Mouse (Mus musculus) kidney, adult 11 months (tissue): ENCODE results near the gene Endou.
A peak's percentile ranks its signal among the peaks of the same experiment; 100 is the strongest.

ENCODE experiments used
- DNase-seq: peaks from one replicate; pipeline ENCODE4 v3.0.0; 2022

Endou gene

GRCm38 (mm10) chr15:97726310-97726709 lies 4.8 kb downstream of the Endou start:
- DNase-seq, result no peak

DNA sequence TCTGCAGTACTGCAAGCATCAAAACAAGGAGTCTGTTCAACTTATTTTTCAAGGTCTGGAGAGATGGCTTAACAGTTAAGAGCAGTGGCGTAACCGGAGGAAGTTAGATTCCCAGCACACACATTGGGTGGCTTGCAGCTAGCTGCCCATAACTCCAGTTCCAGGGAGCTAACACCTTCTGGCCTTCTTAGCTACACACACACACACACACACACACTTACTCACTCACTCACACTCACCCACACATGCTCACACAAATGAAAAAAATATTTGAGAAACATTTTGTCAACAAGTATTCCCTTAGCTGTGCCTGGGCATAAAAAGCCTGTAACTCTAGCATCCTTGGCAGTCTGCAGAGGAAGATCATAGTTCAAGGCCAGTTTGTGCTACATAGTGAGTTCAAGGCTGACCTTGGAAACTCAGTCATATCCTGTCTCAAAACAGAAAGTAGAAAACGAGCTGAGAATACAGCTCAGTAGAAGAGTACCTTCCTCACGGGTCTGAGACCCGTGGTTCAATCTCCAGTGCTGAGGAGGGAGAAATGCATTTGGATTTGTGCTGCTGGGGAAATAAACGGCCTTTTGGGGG lies 5.8 kb downstream of the Endou start:
- DNase-seq, result no peak

- DNase-seq, result no peak
Measured at GRCm38 (mm10) chr15:97724346-97725197, 6.6 kb downstream of the Endou start.

DNA sequence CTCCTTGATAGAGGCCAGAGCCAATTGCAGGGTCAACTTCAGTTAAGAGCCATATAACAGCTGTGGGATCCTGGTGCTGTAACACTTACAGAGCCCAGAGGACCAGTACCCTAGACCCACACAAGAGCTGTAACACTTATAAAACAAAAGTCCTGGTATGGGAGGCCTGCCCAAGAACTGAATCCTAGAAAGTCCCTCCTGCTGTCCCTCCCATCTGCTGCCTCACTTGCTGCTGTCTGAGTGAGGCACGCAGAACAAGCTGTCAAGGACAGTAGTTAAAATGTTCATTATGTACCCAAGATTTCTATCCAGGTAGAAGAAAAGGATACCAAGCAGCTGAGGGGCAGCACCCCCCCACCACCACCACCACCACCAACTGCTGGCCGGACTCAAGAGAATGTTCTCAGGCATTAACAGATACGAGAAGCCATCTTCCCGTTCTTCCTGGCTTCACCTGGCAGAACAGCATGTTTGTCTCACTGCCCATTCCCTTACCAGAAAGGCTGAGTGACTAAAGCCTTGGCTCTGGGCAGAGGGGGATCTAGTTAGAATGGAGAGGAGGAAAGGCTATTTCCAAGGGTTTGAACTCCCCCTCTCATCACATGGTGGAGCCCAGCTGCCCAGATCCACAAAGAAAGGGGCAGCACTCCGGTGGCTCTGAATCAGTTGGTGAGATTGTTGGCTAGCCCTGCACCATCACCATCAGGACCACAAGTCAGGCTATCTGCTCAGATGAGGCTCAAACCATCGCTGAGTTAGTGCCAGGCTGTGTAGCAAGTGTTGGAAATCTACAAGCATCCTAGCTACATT lies 7.4 kb downstream of the Endou start:
- DNase-seq, result no peak

DNA sequence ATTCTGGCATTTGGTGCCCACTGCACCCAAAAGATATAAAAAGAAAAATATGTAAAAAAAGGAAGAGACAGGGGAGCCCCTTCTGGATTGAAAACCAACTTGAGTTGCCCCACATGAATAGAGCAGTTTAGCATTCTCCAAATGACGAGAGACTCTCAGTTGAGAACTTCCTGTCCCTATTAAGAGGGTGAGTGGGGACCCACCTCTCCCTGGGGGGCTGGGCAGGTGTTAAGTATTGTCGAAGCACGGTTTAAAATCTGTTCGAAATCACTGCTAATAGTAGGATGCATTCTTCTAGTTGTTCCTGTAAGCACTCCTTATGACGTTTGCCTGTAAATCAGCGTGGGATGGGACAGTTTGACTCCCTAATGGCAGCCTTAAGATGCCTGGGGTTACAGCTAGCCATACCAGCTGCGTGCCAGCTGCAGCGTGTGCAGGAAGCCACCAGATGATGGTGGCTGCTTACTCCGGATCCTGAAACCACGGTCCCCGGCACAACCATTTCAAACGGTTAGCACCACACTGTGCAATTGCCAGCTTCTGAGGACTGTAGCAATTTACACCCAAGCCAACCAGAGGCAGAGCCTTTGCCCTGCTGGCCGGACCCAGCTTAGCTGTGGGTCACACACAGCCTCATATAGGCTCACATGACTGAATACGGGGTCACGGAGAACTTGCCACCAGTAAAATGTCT lies 10.0 kb downstream of the Endou start:
- peak; percentile 46 for DNase-seq

DNA sequence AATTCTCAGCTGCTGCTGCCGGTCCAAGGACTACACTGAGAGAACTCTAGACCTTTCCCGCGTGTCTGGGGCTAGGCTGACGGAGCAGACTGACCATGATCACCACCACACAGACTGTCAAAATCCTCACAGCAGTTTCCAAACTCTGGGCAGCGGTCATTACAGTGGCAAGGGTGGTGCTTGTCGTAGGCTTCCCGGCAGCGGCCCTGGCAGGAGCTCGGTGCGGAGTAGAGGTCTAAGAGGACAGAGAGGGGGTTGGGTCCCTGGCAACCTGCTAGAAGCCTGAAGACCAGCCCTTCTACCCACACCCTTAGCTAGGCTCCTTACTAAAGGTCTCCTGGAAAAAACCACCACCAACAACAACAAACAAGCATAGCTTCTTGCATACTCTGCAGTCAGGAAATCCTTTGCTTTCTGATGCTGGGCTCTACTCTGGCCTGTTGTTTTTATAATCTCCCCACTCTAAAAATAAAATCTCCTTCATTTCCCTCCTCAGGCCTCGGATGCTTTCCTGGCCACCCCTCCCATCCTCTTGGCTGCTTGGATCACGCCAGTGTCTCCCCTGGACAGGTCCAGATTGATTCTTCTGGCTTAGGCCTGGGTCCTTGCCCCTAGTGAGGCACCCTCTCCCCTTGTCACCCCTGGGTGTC lies 11.0 kb downstream of the Endou start:
- peak; percentile 47 for DNase-seq

DNA sequence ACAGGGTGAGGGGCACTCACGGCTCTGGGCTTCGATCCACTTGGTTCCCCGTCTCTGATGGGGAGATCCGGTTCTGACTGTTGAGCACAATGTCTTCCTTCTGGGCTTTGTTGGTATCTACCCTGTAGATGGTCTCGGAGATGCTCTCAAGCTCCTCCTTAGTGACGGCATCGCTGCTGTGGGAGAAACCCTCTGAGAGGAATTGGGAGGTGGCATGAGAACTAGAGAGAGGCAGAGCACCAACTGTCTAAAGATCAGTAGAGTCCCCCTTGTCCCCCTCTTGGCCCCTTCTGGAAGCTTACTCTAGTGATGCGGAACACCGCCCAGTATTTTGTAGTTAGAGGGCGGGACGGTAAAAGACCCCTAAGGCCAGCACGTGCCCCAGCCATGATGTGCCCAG lies 11.6 kb downstream of the Endou start:
- DNase-seq, result no peak

- DNase-seq, result no peak
Measured at GRCm38 (mm10) chr15:97718535-97719155, 12.5 kb downstream of the Endou start.

GRCm38 (mm10) chr15:97717861-97718534 lies 13.1 kb downstream of the Endou start:
- peak; percentile 57 for DNase-seq

- no peak for DNase-seq
Measured at GRCm38 (mm10) chr15:97716782-97717181, 14.4 kb downstream of the Endou start.

DNA sequence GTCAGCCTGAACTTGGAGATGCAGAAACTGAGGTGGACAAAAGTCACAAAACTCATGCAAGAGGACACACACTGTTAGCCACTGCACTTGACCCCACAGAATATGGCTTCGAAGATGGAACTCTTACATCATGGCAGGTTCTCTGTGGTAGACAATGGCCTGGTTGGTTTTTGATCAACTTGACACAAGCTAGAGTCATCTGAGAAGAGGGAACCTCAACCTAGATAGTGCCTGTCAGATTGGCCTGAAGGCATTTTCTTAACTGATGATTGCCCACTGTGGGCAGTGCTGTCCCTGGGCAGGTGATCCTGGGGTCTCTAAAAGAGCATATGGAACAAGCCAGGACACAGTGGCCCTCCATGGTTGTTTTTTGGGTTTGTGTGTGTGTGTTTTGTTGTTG lies 15.4 kb downstream of the Endou start:
- no peak for DNase-seq

- no peak for DNase-seq
Measured at GRCm38 (mm10) chr15:97715083-97715482, 16.1 kb downstream of the Endou start.

GRCm38 (mm10) chr15:97712546-97712945 lies 18.6 kb downstream of the Endou start:
- no peak for DNase-seq

DNA sequence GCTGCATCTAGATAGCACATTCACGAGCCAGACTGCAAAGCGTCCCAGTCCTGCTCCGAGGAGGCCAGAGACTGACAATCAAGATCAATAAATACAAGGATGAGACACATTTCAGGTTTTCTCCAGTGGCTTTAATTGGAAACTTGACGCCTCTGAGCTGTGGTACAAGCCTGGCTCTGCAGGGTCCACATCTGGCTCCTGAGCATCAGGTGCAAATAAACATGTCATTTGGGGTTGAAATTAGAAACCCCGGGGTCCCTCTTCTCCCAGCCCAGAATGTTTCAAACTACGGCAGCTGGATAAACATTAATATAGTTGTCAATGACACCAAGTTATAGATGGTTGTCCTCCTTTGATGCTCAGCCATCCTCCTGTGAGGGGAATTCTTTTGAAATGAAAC lies 20.2 kb downstream of the Endou start:
- no peak for DNase-seq

GRCm38 (mm10) chr15:97705211-97706050 lies 25.7 kb downstream of the Endou start, which contains the start of gene Rpap3:
Gene Rpap3, minus strand, starts transcription at chr15:97705825.
- DNase-seq, result peak; percentile 81

DNA sequence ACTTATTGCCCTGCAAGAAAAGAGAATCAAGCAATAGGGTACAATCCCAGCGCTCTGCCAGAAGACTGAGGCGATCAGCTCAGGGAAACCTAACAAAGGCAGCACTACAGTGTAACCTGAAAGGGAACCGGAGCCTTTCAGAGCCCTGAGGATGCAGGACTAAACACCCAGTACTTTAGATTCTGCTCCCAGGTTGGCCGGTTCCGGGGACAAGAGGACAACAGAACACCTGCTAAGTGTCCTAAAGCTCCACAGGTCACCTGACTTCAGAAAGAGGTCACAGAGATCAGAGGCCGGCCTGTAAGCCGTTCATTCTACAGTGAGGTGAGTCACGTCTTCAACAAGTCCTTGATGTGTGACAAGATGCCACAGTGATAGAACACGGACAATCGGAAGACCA lies 34.5 kb downstream of the Endou start:
- no peak for DNase-seq

DNA sequence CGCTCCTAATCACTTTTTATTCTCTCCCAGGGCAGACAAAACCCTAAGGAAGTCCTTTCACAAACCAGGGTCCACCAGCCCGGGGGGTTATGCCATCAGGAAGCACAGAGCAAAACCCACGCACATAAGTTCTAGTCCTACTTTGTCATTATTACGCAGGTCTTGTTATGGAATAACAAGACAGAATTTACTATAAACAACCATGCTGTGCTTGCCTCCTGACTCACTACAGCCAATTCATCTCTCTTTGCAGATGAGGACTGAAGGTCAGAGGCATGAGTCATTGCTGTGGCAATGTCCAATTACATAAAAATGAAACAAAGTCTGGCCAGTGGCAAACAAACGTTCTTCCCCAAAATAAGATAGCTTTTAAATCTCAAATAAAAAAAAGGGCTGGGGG lies 37.7 kb downstream of the Endou start:
- DNase-seq, result no peak

- no peak for DNase-seq
Measured at GRCm38 (mm10) chr15:97684118-97684517, 47.0 kb downstream of the Endou start.

DNA sequence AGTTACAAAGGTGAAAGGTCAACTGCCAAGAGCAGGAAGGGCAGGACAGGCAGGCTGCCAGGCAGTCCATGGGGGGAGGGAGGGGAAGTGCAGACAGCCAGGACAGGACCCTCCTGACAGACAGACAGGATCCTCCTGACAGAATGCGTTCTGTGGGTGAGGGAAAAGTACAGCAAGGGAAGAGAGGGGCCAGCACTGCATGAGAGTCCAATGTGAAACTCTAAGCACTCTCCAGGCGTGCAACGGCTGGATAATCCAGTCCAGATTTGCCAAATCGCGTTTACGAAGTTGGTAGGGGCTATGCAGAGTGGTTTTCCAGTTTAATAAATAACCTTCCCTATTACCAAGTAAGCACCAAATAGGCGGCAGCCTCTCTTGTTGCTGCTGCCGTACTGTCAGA lies 49.1 kb downstream of the Endou start:
- DNase-seq, result peak; percentile 75

DNA sequence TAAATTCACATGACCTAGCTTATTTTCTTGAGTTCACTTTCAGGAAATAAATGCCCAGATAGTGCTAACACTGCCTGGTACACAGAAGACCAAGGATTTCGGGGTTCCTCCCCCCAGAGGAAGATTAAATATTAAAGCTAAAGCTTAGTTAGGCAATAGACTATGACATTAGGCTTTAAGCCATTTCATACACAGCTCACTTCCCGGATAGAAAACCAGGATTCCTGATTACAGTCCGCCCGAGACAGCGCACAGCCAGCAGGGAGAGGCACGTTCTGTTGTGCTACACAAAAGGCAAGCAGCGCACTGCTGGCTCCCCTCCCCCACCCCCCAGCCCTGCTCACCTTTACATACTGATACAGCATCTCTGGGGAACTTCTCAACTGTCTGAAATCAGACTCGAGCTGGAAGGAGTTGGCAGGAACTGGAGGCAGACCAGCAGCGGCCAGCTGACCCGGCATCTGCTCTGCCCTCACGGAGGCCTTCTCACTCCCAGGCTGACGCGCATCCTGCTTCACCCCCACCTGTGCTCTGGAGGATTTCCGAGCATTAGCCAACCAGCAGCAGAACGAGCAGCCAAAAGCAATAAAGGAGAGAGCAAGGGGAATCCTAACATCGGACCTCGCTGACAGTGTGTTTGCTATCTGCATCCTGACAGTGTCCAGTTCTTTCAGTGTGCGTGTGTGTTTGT lies 51.0 kb downstream of the Endou start:
- DNase-seq, result no peak
